Mouse (Mus musculus): ENCODE results near the gene Tgfbr2. TPM values are rescaled to one million over a fixed set of nuclear protein-coding genes. Genes with fewer than 3 reads are reported as not detected.

The Tgfbr2 gene
- polyA plus RNA-seq (2015; fragmentation: Nextera tagmentation; extraction: Ambion mirVana) = 33.8 and 35.9 TPM in 2 replicates

- Histone ChIP-seq H3K27ac (ENCODE audit: low read length) (peak within 1 kb of the TSS; percentile 95), H3K4me1 (ENCODE audit: insufficient read depth, low read length) (peaks cover 43% of the 10 kb centered on the region), H3K27me3 (ENCODE audit: insufficient read depth, low read length) (no peaks in the 10 kb centered on the region), H3K9me3 (ENCODE audit: low read length) (no peaks in the 10 kb centered on the region), H3K4me3 (ENCODE audit: low read length) (peak within 1 kb of the TSS; percentile 88), H3K36me3 (ENCODE audit: insufficient read depth, low read length) (no peaks in the 10 kb centered on the region), H3K9ac (replicated peaks; ENCODE audit: low read length) (peak within 1 kb of the TSS; percentile 95), H3K4me2 (replicated peaks; ENCODE audit: low read depth, low read length) (peak within 1 kb of the TSS; percentile 73)
- under 1% methylated on average over 89 of the region's 90 CpGs for WGBS
- peak; percentile 85 for ATAC-seq (ENCODE audit: low FRiP score, low TSS enrichment)
These were observed at the start of gene Tgfbr2 for GRCm38 (mm10) chr9:116174481-116175461. Gene Tgfbr2 (minus strand): TSS chr9:116175360.

GRCm38 (mm10) chr9:116223368-116223767 is 48.2 kb upstream of the Tgfbr2 start:
- H3K9ac ChIP-seq (replicated peaks; ENCODE audit: low read length) = no peak overlapping the region
- no peaks in the 10 kb centered on the region for H3K27me3 ChIP-seq (ENCODE audit: insufficient read depth, low read length)
- H3K4me3 ChIP-seq (ENCODE audit: low read length) = no peak overlapping the region
- ATAC-seq (ENCODE audit: low FRiP score, low TSS enrichment) = no peak
- peaks cover 39% of the 10 kb centered on the region for H3K4me1 ChIP-seq (ENCODE audit: insufficient read depth, low read length)
- no peak overlapping the region for H3K27ac ChIP-seq (ENCODE audit: low read length)
- WGBS = 67% methylated on average over 6 of the region's 6 CpGs
- H3K9me3 ChIP-seq (ENCODE audit: low read length) = no peaks in the 10 kb centered on the region
- H3K4me2 ChIP-seq (replicated peaks; ENCODE audit: low read depth, low read length) = no peak overlapping the region
- H3K36me3 ChIP-seq (ENCODE audit: insufficient read depth, low read length) = no peaks in the 10 kb centered on the region

GRCm38 (mm10) chr9:116222643-116223042 is 47.5 kb upstream of the Tgfbr2 start:
- Histone ChIP-seq H3K9me3 (ENCODE audit: low read length) (no peaks in the 10 kb centered on the region), H3K27me3 (ENCODE audit: insufficient read depth, low read length) (no peaks in the 10 kb centered on the region), H3K4me3 (ENCODE audit: low read length) (no peak overlapping the region), H3K27ac (ENCODE audit: low read length) (0 out of 2 replicates have a peak overlapping the region, but pooled peaks have one; percentile 33), H3K4me1 (ENCODE audit: insufficient read depth, low read length) (peaks cover 36% of the 10 kb centered on the region), H3K36me3 (ENCODE audit: insufficient read depth, low read length) (no peaks in the 10 kb centered on the region), H3K4me2 (replicated peaks; ENCODE audit: low read depth, low read length) (no peak overlapping the region), H3K9ac (replicated peaks; ENCODE audit: low read length) (no peak overlapping the region)
- 82% methylated on average over 5 of the region's 5 CpGs for WGBS
- no peak for ATAC-seq (ENCODE audit: low FRiP score, low TSS enrichment)

GRCm38 (mm10) chr9:116222000-116222399 is 46.8 kb upstream of the Tgfbr2 start:
- Histone ChIP-seq H3K4me1 (ENCODE audit: insufficient read depth, low read length) (peaks cover 34% of the 10 kb centered on the region), H3K4me2 (replicated peaks; ENCODE audit: low read depth, low read length) (no peak overlapping the region), H3K9ac (replicated peaks; ENCODE audit: low read length) (no peak overlapping the region), H3K36me3 (ENCODE audit: insufficient read depth, low read length) (no peaks in the 10 kb centered on the region), H3K27ac (ENCODE audit: low read length) (peak overlapping the region; percentile 1), H3K27me3 (ENCODE audit: insufficient read depth, low read length) (no peaks in the 10 kb centered on the region), H3K4me3 (ENCODE audit: low read length) (no peak overlapping the region), H3K9me3 (ENCODE audit: low read length) (no peaks in the 10 kb centered on the region)
- 48% methylated on average over 11 of the region's 11 CpGs for WGBS
- ATAC-seq (ENCODE audit: low FRiP score, low TSS enrichment) = peak; percentile 66

- Histone ChIP-seq H3K36me3 (ENCODE audit: insufficient read depth, low read length) (no peaks in the 10 kb centered on the region), H3K27ac (ENCODE audit: low read length) (peak overlapping the region; percentile 1), H3K4me2 (replicated peaks; ENCODE audit: low read depth, low read length) (no peak overlapping the region), H3K27me3 (ENCODE audit: insufficient read depth, low read length) (no peaks in the 10 kb centered on the region), H3K4me3 (ENCODE audit: low read length) (no peak overlapping the region), H3K9me3 (ENCODE audit: low read length) (no peaks in the 10 kb centered on the region), H3K9ac (replicated peaks; ENCODE audit: low read length) (no peak overlapping the region), H3K4me1 (ENCODE audit: insufficient read depth, low read length) (peaks cover 34% of the 10 kb centered on the region)
- ATAC-seq (ENCODE audit: low FRiP score, low TSS enrichment) = no peak
- WGBS = 78% methylated on average over 6 of the region's 6 CpGs
These were observed 46.4 kb upstream of the Tgfbr2 start for GRCm38 (mm10) chr9:116221565-116221964.

GRCm38 (mm10) chr9:116220616-116221015 is 45.5 kb upstream of the Tgfbr2 start:
- no peaks in the 10 kb centered on the region for H3K27me3 ChIP-seq (ENCODE audit: insufficient read depth, low read length)
- H3K27ac ChIP-seq (ENCODE audit: low read length) = 0 out of 2 replicates have a peak overlapping the region, but pooled peaks have one; percentile 20
- no peak overlapping the region for H3K9ac ChIP-seq (replicated peaks; ENCODE audit: low read length)
- ATAC-seq (ENCODE audit: low FRiP score, low TSS enrichment) = peak; percentile 73
- H3K36me3 ChIP-seq (ENCODE audit: insufficient read depth, low read length) = no peaks in the 10 kb centered on the region
- H3K4me3 ChIP-seq (ENCODE audit: low read length) = no peak overlapping the region
- 63% methylated on average over 6 of the region's 6 CpGs for WGBS
- H3K4me2 ChIP-seq (replicated peaks; ENCODE audit: low read depth, low read length) = no peak overlapping the region
- no peaks in the 10 kb centered on the region for H3K9me3 ChIP-seq (ENCODE audit: low read length)
- H3K4me1 ChIP-seq (ENCODE audit: insufficient read depth, low read length) = peaks cover 34% of the 10 kb centered on the region

GRCm38 (mm10) chr9:116220159-116220515 is 45.0 kb upstream of the Tgfbr2 start:
- Histone ChIP-seq H3K27me3 (ENCODE audit: insufficient read depth, low read length) (no peaks in the 10 kb centered on the region), H3K9me3 (ENCODE audit: low read length) (no peaks in the 10 kb centered on the region), H3K36me3 (ENCODE audit: insufficient read depth, low read length) (no peaks in the 10 kb centered on the region), H3K9ac (replicated peaks; ENCODE audit: low read length) (no peak overlapping the region), H3K4me1 (ENCODE audit: insufficient read depth, low read length) (peaks cover 34% of the 10 kb centered on the region), H3K4me2 (replicated peaks; ENCODE audit: low read depth, low read length) (no peak overlapping the region), H3K4me3 (ENCODE audit: low read length) (no peak overlapping the region), H3K27ac (ENCODE audit: low read length) (no peak overlapping the region)
- ATAC-seq (ENCODE audit: low FRiP score, low TSS enrichment) = no peak
- 89% methylated on average over 4 of the region's 4 CpGs for WGBS

- no peak overlapping the region for H3K4me3 ChIP-seq (ENCODE audit: low read length)
- H3K36me3 ChIP-seq (ENCODE audit: insufficient read depth, low read length) = no peaks in the 10 kb centered on the region
- WGBS = 72% methylated on average over 9 of the region's 9 CpGs
- H3K27ac ChIP-seq (ENCODE audit: low read length) = peak overlapping the region; percentile 87
- no peak for ATAC-seq (ENCODE audit: low FRiP score, low TSS enrichment)
- no peak overlapping the region for H3K9ac ChIP-seq (replicated peaks; ENCODE audit: low read length)
- H3K9me3 ChIP-seq (ENCODE audit: low read length) = no peaks in the 10 kb centered on the region
- H3K4me2 ChIP-seq (replicated peaks; ENCODE audit: low read depth, low read length) = no peak overlapping the region
- peaks cover 34% of the 10 kb centered on the region for H3K4me1 ChIP-seq (ENCODE audit: insufficient read depth, low read length)
- H3K27me3 ChIP-seq (ENCODE audit: insufficient read depth, low read length) = no peaks in the 10 kb centered on the region
These were observed 44.3 kb upstream of the Tgfbr2 start for GRCm38 (mm10) chr9:116219234-116220158.

GRCm38 (mm10) chr9:116218780-116219179 is 43.6 kb upstream of the Tgfbr2 start:
- no peaks in the 10 kb centered on the region for H3K9me3 ChIP-seq (ENCODE audit: low read length)
- H3K4me3 ChIP-seq (ENCODE audit: low read length) = no peak overlapping the region
- 24% methylated on average over 4 of the region's 4 CpGs for WGBS
- peak overlapping the region; percentile 87 for H3K27ac ChIP-seq (ENCODE audit: low read length)
- H3K27me3 ChIP-seq (ENCODE audit: insufficient read depth, low read length) = no peaks in the 10 kb centered on the region
- no peak overlapping the region for H3K4me2 ChIP-seq (replicated peaks; ENCODE audit: low read depth, low read length)
- H3K4me1 ChIP-seq (ENCODE audit: insufficient read depth, low read length) = peaks cover 39% of the 10 kb centered on the region
- peak; percentile 47 for ATAC-seq (ENCODE audit: low FRiP score, low TSS enrichment)
- no peaks in the 10 kb centered on the region for H3K36me3 ChIP-seq (ENCODE audit: insufficient read depth, low read length)
- H3K9ac ChIP-seq (replicated peaks; ENCODE audit: low read length) = no peak overlapping the region; the same call in 1 of the 2 replicates
